Mouse (Mus musculus) neural tube, embryonic 14.5 days (tissue): ENCODE results near the gene Angptl8. TPM values are rescaled to one million over a fixed set of nuclear protein-coding genes. Genes with fewer than 3 reads are reported as not detected.

ENCODE experiments used
- ATAC-seq: fragments of 200-750 bp; cut with Nextera tagmentation; 2 replicates; pipeline ENCODE4 v1.8.0; 2017; ENCODE audit warnings: low read depth, mild to moderate bottlenecking, moderate TSS enrichment, moderate library complexity
- H3K27ac ChIP-seq: fragments of 300-500 bp; sonication (generic); 2 replicates; pipeline ENCODE4 v1.5.1; 2014; ENCODE audit warnings: low read depth, mild to moderate bottlenecking, control low read depth, low read length, moderate library complexity, mixed read lengths
- H3K27me3 ChIP-seq: fragments of 300-500 bp; sonication (generic); 2 replicates; pipeline ENCODE4 v1.6.1; 2014; ENCODE audit warnings: low read length; ENCODE audit not compliant: control insufficient read depth, insufficient read depth
- H3K36me3 ChIP-seq: fragments of 300-500 bp; sonication (generic); 2 replicates; pipeline ENCODE4 v1.6.1; 2014; ENCODE audit warnings: low read length, mixed read lengths; ENCODE audit not compliant: control insufficient read depth, insufficient read depth
- H3K4me1 ChIP-seq: fragments of 300-500 bp; sonication (generic); 2 replicates; pipeline ENCODE4 v1.6.1; 2014; ENCODE audit warnings: low read length; ENCODE audit not compliant: control insufficient read depth, insufficient read depth
- H3K4me2 ChIP-seq: fragments of 300-500 bp; sonication (generic); 2 replicates; pipeline ENCODE4 v1.6.1; 2014; ENCODE audit warnings: mild to moderate bottlenecking, low read depth, low read length, control low read depth
- H3K4me3 ChIP-seq: fragments of 300-500 bp; sonication (generic); 2 replicates; pipeline ENCODE4 v1.5.1; 2014; ENCODE audit warnings: low read depth, low read length, control low read depth, mixed read lengths
- H3K9ac ChIP-seq: fragments of 300-500 bp; sonication (generic); replicated peaks from 2 replicates; pipeline ENCODE4 v1.6.1; 2014; ENCODE audit warnings: low read depth, mild to moderate bottlenecking, control low read depth, low read length, mixed read lengths
- H3K9me3 ChIP-seq: fragments of 300-500 bp; sonication (generic); 2 replicates; pipeline ENCODE4 v1.6.1; 2016; ENCODE audit warnings: low read length; ENCODE audit not compliant: control insufficient read depth
- WGBS: fragments of 180-500 bp; shearing (Covaris S2); extraction: QIAGEN DNeasy Blood & Tissue Kit; methylation state at CpG from one replicate; pipeline ENCODE4 v1.1.7; 2014; 5-methylcytosine and 5-hydroxymethylcytosine counted together
- polyA plus RNA-seq: library from polyadenylated mRNA; unstranded; fragments of >200 nt; fragmentation: Nextera tagmentation; extraction: Ambion mirVana; gene quantifications from 2 replicates; pipeline ENCODE4 v1.2.1, GENCODE M21; 2014

The Angptl8 gene
- polyA plus RNA-seq, 1 experiment from 2014 or later: 0.24 TPM

- ATAC-seq: no peak
- Histone ChIP-seq H3K4me1 (no peaks in the 10 kb centered on the region), H3K4me3 (no peak overlapping the region), H3K9ac (no peak overlapping the region), H3K4me2 (no peak overlapping the region), H3K9me3 (no peaks in the 10 kb centered on the region), H3K27me3 (no peaks in the 10 kb centered on the region), H3K27ac (no peak overlapping the region), H3K36me3 (no peaks in the 10 kb centered on the region)
- WGBS: 90% methylated on average over 12 of the region's 12 CpGs
Measured at GRCm38 (mm10) chr9:21820183-21820582, 15.1 kb upstream of the Angptl8 start.

- Histone ChIP-seq H3K4me1 (no peaks in the 10 kb centered on the region), H3K9ac (no peak overlapping the region), H3K27me3 (no peaks in the 10 kb centered on the region), H3K36me3 (no peaks in the 10 kb centered on the region), H3K9me3 (no peaks in the 10 kb centered on the region), H3K4me2 (no peak overlapping the region), H3K4me3 (no peak overlapping the region), H3K27ac (no peak overlapping the region)
- 90% methylated on average over 6 of the region's 6 CpGs for WGBS
- no peak for ATAC-seq
Measured at GRCm38 (mm10) chr9:21822686-21823085, 12.6 kb upstream of the Angptl8 start.

GRCm38 (mm10) chr9:21823957-21824356 lies 11.4 kb upstream of the Angptl8 start:
- Histone ChIP-seq H3K36me3 (no peaks in the 10 kb centered on the region), H3K9ac (no peak overlapping the region), H3K4me2 (no peak overlapping the region), H3K4me3 (no peak overlapping the region), H3K27me3 (no peaks in the 10 kb centered on the region), H3K9me3 (no peaks in the 10 kb centered on the region), H3K27ac (no peak overlapping the region), H3K4me1 (no peaks in the 10 kb centered on the region)
- no peak for ATAC-seq
- WGBS: 43% methylated on average over 4 of the region's 4 CpGs

GRCm38 (mm10) chr9:21824366-21824765 lies 10.9 kb upstream of the Angptl8 start:
- WGBS: 61% methylated on average over 10 of the region's 10 CpGs
- no peak overlapping the region for H3K9ac ChIP-seq
- no peak for ATAC-seq
- H3K9me3 ChIP-seq: no peaks in the 10 kb centered on the region
- H3K36me3 ChIP-seq: no peaks in the 10 kb centered on the region
- H3K27ac ChIP-seq: no peak overlapping the region
- no peak overlapping the region for H3K4me2 ChIP-seq
- no peak overlapping the region for H3K4me3 ChIP-seq
- no peaks in the 10 kb centered on the region for H3K27me3 ChIP-seq
- H3K4me1 ChIP-seq: no peaks in the 10 kb centered on the region

GRCm38 (mm10) chr9:21829834-21830460 lies 5.4 kb upstream of the Angptl8 start:
- H3K4me2 ChIP-seq: no peak overlapping the region
- no peak for ATAC-seq
- H3K4me1 ChIP-seq: no peaks in the 10 kb centered on the region
- no peaks in the 10 kb centered on the region for H3K27me3 ChIP-seq
- no peak overlapping the region for H3K4me3 ChIP-seq
- H3K27ac ChIP-seq: no peak overlapping the region
- no peaks in the 10 kb centered on the region for H3K9me3 ChIP-seq
- no peaks in the 10 kb centered on the region for H3K36me3 ChIP-seq
- no peak overlapping the region for H3K9ac ChIP-seq
- 95% methylated on average over 14 of the region's 14 CpGs for WGBS

- no peak overlapping the region for H3K9ac ChIP-seq
- no peak overlapping the region for H3K4me2 ChIP-seq
- no peaks in the 10 kb centered on the region for H3K36me3 ChIP-seq
- H3K27ac ChIP-seq: no peak overlapping the region
- H3K4me3 ChIP-seq: no peak overlapping the region
- no peaks in the 10 kb centered on the region for H3K4me1 ChIP-seq
- no peaks in the 10 kb centered on the region for H3K27me3 ChIP-seq
- H3K9me3 ChIP-seq: no peaks in the 10 kb centered on the region
- 76% methylated on average over 5 of the region's 5 CpGs for WGBS
- no peak for ATAC-seq
Measured at GRCm38 (mm10) chr9:21830461-21830850, 4.9 kb upstream of the Angptl8 start.

GRCm38 (mm10) chr9:21830936-21831335 lies 4.4 kb upstream of the Angptl8 start:
- no peaks in the 10 kb centered on the region for H3K4me1 ChIP-seq
- ATAC-seq: no peak
- 88% methylated on average over 11 of the region's 11 CpGs for WGBS
- no peaks in the 10 kb centered on the region for H3K9me3 ChIP-seq
- H3K27me3 ChIP-seq: no peaks in the 10 kb centered on the region
- H3K9ac ChIP-seq: no peak overlapping the region
- no peak overlapping the region for H3K4me3 ChIP-seq
- H3K36me3 ChIP-seq: no peaks in the 10 kb centered on the region
- H3K4me2 ChIP-seq: no peak overlapping the region
- no peak overlapping the region for H3K27ac ChIP-seq

GRCm38 (mm10) chr9:21831558-21832240 lies 3.6 kb upstream of the Angptl8 start:
- 92% methylated on average over 20 of the region's 20 CpGs for WGBS

GRCm38 (mm10) chr9:21837690-21838089 lies 2.4 kb downstream of the Angptl8 start:
- Histone ChIP-seq H3K4me2 (no peak overlapping the region), H3K9ac (no peak overlapping the region), H3K27ac (no peak overlapping the region), H3K9me3 (no peaks in the 10 kb centered on the region), H3K27me3 (no peaks in the 10 kb centered on the region), H3K36me3 (no peaks in the 10 kb centered on the region), H3K4me1 (no peaks in the 10 kb centered on the region), H3K4me3 (no peak overlapping the region)
- ATAC-seq: no peak
- 97% methylated on average over 2 of the region's 2 CpGs for WGBS

More at GRCm38 (mm10) chr9:21831558-21832240, 3.6 kb upstream of the Angptl8 start:
- ATAC-seq: no peak
- Histone ChIP-seq H3K4me1 (no peaks in the 10 kb centered on the region), H3K27ac (no peak overlapping the region), H3K4me2 (no peak overlapping the region), H3K9ac (no peak overlapping the region), H3K9me3 (no peaks in the 10 kb centered on the region), H3K27me3 (no peaks in the 10 kb centered on the region), H3K4me3 (no peak overlapping the region), H3K36me3 (no peaks in the 10 kb centered on the region)
